Mouse (Mus musculus) heart, postnatal 36 days (tissue): ENCODE data around the gene Cdc42ep5. TPM values are rescaled to one million over a fixed set of nuclear protein-coding genes. Genes with fewer than 3 reads are reported as not detected.
A peak's percentile ranks its signal among the peaks of the same experiment; 100 is the strongest.
"Not testable (repeated sequence)": the region's sequence is repeated elsewhere in the genome, so short reads cannot be mapped to it uniquely, and the experiment has no call there.

Experiments used
- DNase-seq, 2 experiments: peaks; one replicate each; pipeline ENCODE4 v3.0.0; 2021 to 2022
- intact Hi-C: fragments of 180-260 bp; cut with DNase I; formaldehyde crosslinking; loops from one replicate; pipeline ENCODE4 v1.15.1; 2025
- total RNA-seq, 2 experiments: library from RNA; stranded (reverse); gene quantifications; 2 replicates each; pipeline ENCODE4 v1.2.3; 2021

Cdc42ep5 gene
- 1 to 10 TPM; 4.6 to 6.2 TPM for total RNA-seq

GRCm38 (mm10) chr7:4164090-4164910, at the start of gene Cdc42ep5:
TSS of gene Cdc42ep5 (minus strand) at chr7:4164860.
- intact Hi-C loops = no loop called here
- peak; percentile 49 to 57 for DNase-seq

GRCm38 (mm10) chr7:4213436-4213835, 48.8 kb upstream of the Cdc42ep5 start:
- DNase-seq, intact Hi-C loops: not testable (repeated sequence)

- DNase-seq = no peak
- intact Hi-C loops = no loop called here
Measured at GRCm38 (mm10) chr7:4208626-4209025, 44.0 kb upstream of the Cdc42ep5 start.

GRCm38 (mm10) chr7:4207126-4207525, 42.5 kb upstream of the Cdc42ep5 start:
- intact Hi-C loops = no loop called here
- DNase-seq = no peak

- intact Hi-C loops = no loop called here
- peak; percentile 52 to 55 for DNase-seq
Measured at GRCm38 (mm10) chr7:4178438-4178837, 13.8 kb upstream of the Cdc42ep5 start.

GRCm38 (mm10) chr7:4170193-4170938, 5.7 kb upstream of the Cdc42ep5 start:
- intact Hi-C loops = no loop called here
- DNase-seq = no peak

GRCm38 (mm10) chr7:4167098-4167497, 2.4 kb upstream of the Cdc42ep5 start:
- intact Hi-C loops = no loop called here
- DNase-seq = no peak

- no peak for DNase-seq
- intact Hi-C loops = no loop called here
Measured at GRCm38 (mm10) chr7:4165286-4165685, 626 bp upstream of the Cdc42ep5 start.

GRCm38 (mm10) chr7:4163571-4164072, 1.0 kb downstream of the Cdc42ep5 start:
- DNase-seq = peak in 1 of 2 experiments; percentile 31
- intact Hi-C loops = no loop called here

GRCm38 (mm10) chr7:4161596-4161995, 3.1 kb downstream of the Cdc42ep5 start:
- intact Hi-C loops, DNase-seq: not testable (repeated sequence)

GRCm38 (mm10) chr7:4154976-4155375, 9.7 kb downstream of the Cdc42ep5 start:
- intact Hi-C loops = loop anchor here (5.0 kb wide), 2 partner anchors 458 to 637 kb away; partner anchors contain the start of gene Rpl28
- DNase-seq = no peak

- DNase-seq = no peak
- intact Hi-C loops = loop anchor here (5.0 kb wide), 2 partner anchors 457 to 638 kb away; partner anchors contain the start of gene Rpl28
Measured at GRCm38 (mm10) chr7:4154356-4154755, 10.3 kb downstream of the Cdc42ep5 start.

- intact Hi-C loops = loop anchor here (5.0 kb wide), 2 partner anchors 454 to 641 kb away; partner anchors contain the start of gene Rpl28
- no peak for DNase-seq
Measured at GRCm38 (mm10) chr7:4151241-4151640, 13.4 kb downstream of the Cdc42ep5 start.

- DNase-seq = peak; percentile 36 to 44
- intact Hi-C loops = loop anchor here (5.0 kb wide), 2 partner anchors 454 to 641 kb away; partner anchors contain the start of gene Rpl28
Measured at GRCm38 (mm10) chr7:4150811-4151221, 13.8 kb downstream of the Cdc42ep5 start.

GRCm38 (mm10) chr7:4150059-4150541, 14.6 kb downstream of the Cdc42ep5 start, which contains the start of gene Leng9:
TSS of gene Leng9 (minus strand) at chr7:4150374.
- DNase-seq = peak in 1 of 2 experiments; percentile 54
- intact Hi-C loops = loop anchor here (5.0 kb wide), 2 partner anchors 453 to 642 kb away; partner anchors contain the start of gene Rpl28

- peak; percentile 86 to 93 for DNase-seq
- intact Hi-C loops = loop anchor here (1.0 to 10.0 kb wide), 5 partner anchors 11 to 775 kb away; partner anchors contain the start of genes Nat14, Prpf31, Rpl28 and Ssc5d
Measured at GRCm38 (mm10) chr7:4149209-4150054, 15.2 kb downstream of the Cdc42ep5 start.

- intact Hi-C loops = loop anchor here (1.0 to 10.0 kb wide), 3 partner anchors 10 to 776 kb away; partner anchors contain the start of genes Nat14, Prpf31, Ssc5d and Tfpt
- no peak for DNase-seq
Measured at GRCm38 (mm10) chr7:4148341-4149208, 16.1 kb downstream of the Cdc42ep5 start.

- no peak for DNase-seq
- intact Hi-C loops = loop anchor here (10.0 kb wide), 2 partner anchors 523 to 777 kb away; partner anchors contain the start of genes Nat14, Prpf31, Ssc5d and Tfpt
Measured at GRCm38 (mm10) chr7:4147836-4148235, 16.8 kb downstream of the Cdc42ep5 start.
